Mouse (Mus musculus): ENCODE results near the gene Timm50.

GRCm38 (mm10) chr7:28306216-28306615 is 5.7 kb downstream of the Timm50 start:
- TF ChIP-seq POLR2A (IDR thresholded peaks at IDR 0.05; ENCODE audit: extremely low read depth, insufficient read depth, low read length), result no peak
- TF ChIP-seq CTCF (IDR thresholded peaks at IDR 0.05; ENCODE audit: extremely low read depth, insufficient read depth, low read length), result no peak
